Mouse (Mus musculus) small intestine, adult 2 months (tissue): ENCODE measurements around the gene Ust.
"Not testable (repeated sequence)": the region's sequence is repeated elsewhere in the genome, so short reads cannot be mapped to it uniquely, and the experiment has no call there.

Experiments
- CTCF ChIP-seq: fragments of 200-500 bp; IDR thresholded peaks from 2 replicates; pipeline ENCODE4 v1.5.1; 2012; ENCODE audit warnings: low read depth, mild to moderate bottlenecking, control low read depth, inconsistent platforms, low read length, moderate library complexity, mixed read lengths; ENCODE audit not compliant: insufficient replicate concordance, insufficient read length; ENCODE audit errors: extremely low read depth
- POLR2A ChIP-seq: fragments of 200-500 bp; IDR thresholded peaks from 2 replicates; pipeline ENCODE4 v1.6.1; 2012; ENCODE audit warnings: low read depth, mild to moderate bottlenecking, control low read depth, inconsistent platforms, low read length, moderate library complexity

DNA sequence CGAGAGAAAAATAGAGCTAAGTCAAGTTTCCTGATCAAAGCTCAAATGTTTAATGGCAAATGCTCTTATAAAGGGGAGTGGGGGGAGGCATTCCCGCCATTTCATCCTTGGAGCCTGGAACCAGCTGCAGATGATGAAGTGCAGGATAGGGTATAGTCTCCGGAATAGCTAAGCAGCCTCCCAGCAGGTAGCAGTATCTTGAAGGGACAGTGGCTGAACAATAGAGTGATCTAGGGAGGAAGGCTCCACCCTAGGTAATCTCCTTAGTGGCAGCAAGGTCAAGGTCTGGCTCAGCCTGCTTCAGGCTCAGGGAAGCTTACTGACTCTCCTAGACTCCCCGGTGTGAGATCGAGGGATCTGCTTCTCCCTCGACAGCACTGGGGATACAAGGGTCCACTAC lies 40.9 kb upstream of the Ust start:
- not testable (repeated sequence) for TF ChIP-seq CTCF, POLR2A
